Mouse (Mus musculus) cerebellum, adult 2 months (tissue): ENCODE measurements around the gene Slitrk3. TPM values are rescaled to one million over a fixed set of nuclear protein-coding genes. Genes with fewer than 3 reads are reported as not detected.
"Not testable (repeated sequence)": the region's sequence is repeated elsewhere in the genome, so short reads cannot be mapped to it uniquely, and the experiment has no call there.

Experiments
- DNase-seq, 2 experiments: peaks; one replicate each; pipeline ENCODE4 v3.0.0; 2021
- H3K27ac ChIP-seq: fragments of 200-500 bp; 2 replicates; pipeline ENCODE4 v1.5.1; 2012; ENCODE audit warnings: low read length, control low read depth, inconsistent platforms; ENCODE audit not compliant: insufficient read depth
- H3K27me3 ChIP-seq: fragments of 200-500 bp; 2 replicates; pipeline ENCODE4 v1.6.1; 2012; ENCODE audit warnings: inconsistent platforms, mild to moderate bottlenecking, low read length, moderate library complexity; ENCODE audit not compliant: control insufficient read depth, insufficient read depth
- H3K4me1 ChIP-seq: fragments of 200-500 bp; 2 replicates; pipeline ENCODE4 v1.6.1; 2011; ENCODE audit warnings: low read length; ENCODE audit not compliant: control insufficient read depth, insufficient read depth
- H3K4me3 ChIP-seq: fragments of 200-500 bp; replicated peaks from 2 replicates; pipeline ENCODE3; 2011; ENCODE audit warnings: mild to moderate bottlenecking, low read depth, low read length, control low read depth; ENCODE audit not compliant: insufficient read depth
- CTCF ChIP-seq: fragments of 200-500 bp; IDR thresholded peaks from 2 replicates; pipeline ENCODE4 v1.5.1; 2011; ENCODE audit warnings: low read depth, mild to moderate bottlenecking, control low read depth, low read length, moderate library complexity, borderline replicate concordance; ENCODE audit not compliant: insufficient read depth
- POLR2A ChIP-seq: fragments of 200-500 bp; IDR thresholded peaks from 2 replicates; pipeline ENCODE4 v1.6.1; 2011; ENCODE audit warnings: low read length, control low read depth, borderline replicate concordance; ENCODE audit not compliant: insufficient read depth
- WGBS: fragments of 180-500 bp; shearing (Covaris S2); methylation state at CpG from one replicate; pipeline ENCODE4 v1.1.7; 2018; 5-methylcytosine and 5-hydroxymethylcytosine counted together
- polyA plus RNA-seq: library from polyadenylated mRNA; depleted of rRNA; stranded (reverse); fragments of >200 nt; gene quantifications from 2 replicates; pipeline ENCODE4 v1.2.3, GENCODE M21; 2012; rRNA removed

Slitrk3 gene
- 9.3 and 10.0 TPM in 2 replicates for polyA plus RNA-seq

DNA sequence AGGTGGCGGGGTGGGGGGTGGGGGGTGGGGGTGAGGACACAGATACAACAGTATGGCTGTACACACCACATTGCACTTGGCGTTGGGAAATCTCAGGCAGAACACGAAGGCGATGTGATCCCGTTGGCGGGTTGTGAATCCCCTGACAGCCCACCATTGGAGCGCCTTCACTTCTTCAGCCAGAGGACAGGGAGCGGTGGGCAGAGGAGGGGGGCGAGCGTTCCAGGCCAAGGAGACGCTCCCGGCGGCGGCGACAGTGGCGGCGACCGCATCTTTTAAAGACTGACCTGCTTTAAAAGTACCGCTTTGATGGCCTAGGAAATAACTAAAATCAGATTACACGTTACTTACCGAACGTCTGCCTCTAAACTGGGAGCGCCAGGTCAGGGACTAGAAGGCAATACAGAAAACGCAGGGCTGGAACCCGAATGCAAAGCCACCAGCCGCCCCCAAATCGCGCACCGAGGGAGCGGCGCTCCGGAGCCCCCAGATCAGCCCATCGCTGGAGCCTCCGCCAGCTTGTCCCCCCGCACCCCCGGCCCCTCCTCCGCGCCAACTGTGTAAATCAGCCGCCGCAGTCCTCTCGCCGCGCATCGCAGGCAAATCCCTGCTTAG lies at the start of gene Slitrk3:
Gene Slitrk3, minus strand, starts transcription at position 607 of the 615 bp plus-strand sequence.
- DNase-seq: peak; percentile 45 to 66
- no peaks in the 10 kb centered on the region for H3K27me3 ChIP-seq
- H3K4me1 ChIP-seq: no peaks in the 10 kb centered on the region
- H3K27ac ChIP-seq: peak within 1 kb of the TSS; percentile 62; the same call in 1 of the 2 replicates
- WGBS: under 1% methylated on average over 44 of the region's 44 CpGs
- TF ChIP-seq POLR2A (no peak), CTCF (no peak)
- peak within 1 kb of the TSS; percentile 87 for H3K4me3 ChIP-seq

DNA sequence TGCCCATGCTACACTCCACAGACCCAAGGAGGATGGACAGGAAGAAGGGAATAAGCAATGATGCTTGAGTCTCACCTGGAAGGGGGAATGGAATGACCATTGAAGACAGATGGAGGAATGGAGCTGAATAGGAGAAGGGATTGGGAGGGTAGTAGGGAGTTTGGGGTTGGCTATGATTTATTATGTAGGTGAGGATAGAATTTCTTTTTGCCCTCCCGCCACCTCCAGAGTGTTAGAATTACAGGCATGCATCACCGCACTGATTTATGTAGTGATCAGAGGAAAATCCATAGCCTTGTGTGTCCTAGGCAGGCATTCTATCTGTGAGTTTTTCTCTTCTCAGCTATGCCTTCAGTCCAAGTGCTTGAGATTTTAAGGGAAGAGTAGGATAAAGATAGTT lies 36.8 kb upstream of the Slitrk3 start:
- not testable (repeated sequence) for H3K4me1 ChIP-seq, H3K4me3 ChIP-seq, H3K27me3 ChIP-seq, DNase-seq, H3K27ac ChIP-seq
- WGBS: 99% methylated on average over 2 of the region's 2 CpGs

DNA sequence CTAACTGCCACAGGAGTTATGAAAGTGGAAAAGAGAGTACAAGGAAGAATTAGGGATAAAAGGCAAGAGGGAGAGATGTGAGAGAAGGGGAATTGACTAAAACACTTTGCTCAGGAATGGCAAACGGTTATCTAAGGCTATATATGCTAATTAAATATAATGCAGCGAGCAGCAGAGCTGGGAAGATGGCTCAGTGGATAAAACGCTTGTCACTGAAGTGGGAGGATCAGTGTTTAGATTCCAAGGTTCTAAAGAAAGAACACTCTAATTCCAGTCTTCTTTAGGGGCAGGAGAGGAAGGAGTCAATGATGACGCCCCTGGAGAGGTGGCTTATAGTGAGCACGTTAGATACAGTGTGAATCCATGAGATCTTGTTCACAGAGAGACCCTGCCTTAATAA lies 27.0 kb upstream of the Slitrk3 start:
- H3K27ac ChIP-seq: no peak overlapping the region
- no peak for DNase-seq
- TF ChIP-seq CTCF (no peak), POLR2A (no peak)
- H3K4me3 ChIP-seq: no peak overlapping the region
- no peaks in the 10 kb centered on the region for H3K4me1 ChIP-seq
- no peaks in the 10 kb centered on the region for H3K27me3 ChIP-seq
- WGBS: 74% methylated on average over 5 of the region's 5 CpGs

DNA sequence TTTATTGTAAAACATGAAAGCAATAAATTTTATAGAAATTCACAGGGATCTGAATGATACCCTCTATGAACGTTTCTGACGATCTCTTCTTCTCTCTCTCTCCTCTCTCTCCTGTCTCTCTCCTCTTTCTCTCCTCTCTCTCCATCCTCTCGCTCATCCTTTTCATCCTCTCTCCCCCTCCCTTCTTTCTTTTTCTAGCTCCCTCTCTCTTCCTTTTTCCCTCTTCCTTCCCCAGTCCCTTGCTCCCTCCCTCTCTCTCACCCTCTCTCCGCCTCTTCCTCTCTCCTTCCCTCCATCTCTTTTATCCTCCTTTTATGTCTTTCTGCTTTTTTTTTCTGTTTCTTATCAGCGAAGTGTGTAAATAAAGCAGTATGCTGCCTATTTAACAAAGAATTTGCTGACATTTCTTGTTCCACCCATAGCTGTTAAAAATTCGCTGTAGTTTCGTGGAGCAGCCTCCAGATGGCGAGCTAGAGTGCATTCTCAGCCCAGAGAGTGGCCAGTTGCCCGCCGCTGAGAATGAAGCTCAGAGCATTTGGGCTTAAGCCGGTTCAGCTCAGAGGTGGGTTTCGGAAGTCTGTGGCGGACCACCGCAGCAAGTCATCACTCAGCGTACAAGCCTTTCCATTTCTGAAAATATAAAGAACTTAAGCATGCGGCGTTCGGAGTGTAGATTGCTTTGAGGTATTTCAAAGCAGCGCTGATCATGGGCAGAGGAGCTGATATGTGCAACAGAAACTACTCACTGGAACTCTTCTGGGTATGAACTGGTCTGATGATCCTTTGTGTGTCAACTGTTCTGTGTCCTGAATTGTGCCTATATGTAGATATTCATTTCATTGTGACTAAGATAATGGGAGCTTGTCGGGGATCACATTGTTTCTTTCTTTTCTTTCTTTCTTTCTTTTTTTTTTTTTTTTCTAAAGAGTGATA lies 8.5 kb upstream of the Slitrk3 start:
- Histone ChIP-seq H3K27ac (no peak overlapping the region), H3K4me1 (no peaks in the 10 kb centered on the region), H3K27me3 (no peaks in the 10 kb centered on the region), H3K4me3 (peak overlapping the region; percentile 44)
- peak; percentile 64 to 78 for DNase-seq
- TF ChIP-seq POLR2A (no peak), CTCF (peak; percentile 73)
- WGBS: 9% methylated on average over 20 of the region's 20 CpGs

DNA sequence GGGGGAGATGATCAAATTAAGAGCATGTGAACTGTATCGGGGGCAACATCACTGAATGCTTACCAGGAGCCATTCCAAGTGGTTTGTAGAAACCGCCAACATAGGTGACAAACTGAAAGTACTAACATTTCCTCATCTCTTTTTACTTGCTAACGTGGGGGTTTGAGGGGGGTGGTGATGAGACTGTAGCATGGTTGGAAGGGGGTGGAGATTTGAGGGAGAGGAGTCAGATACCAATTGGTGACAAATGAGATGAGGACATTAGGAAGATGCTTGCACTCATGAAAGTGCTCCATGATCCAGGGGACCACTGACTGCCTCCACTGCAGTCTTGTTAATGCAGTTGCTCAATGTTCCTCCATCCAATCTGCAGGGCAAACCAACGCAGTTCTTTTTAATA lies 587 bp upstream of the Slitrk3 start:
- DNase-seq: peak in 1 of 2 experiments; percentile 10
- 31% methylated on average over 4 of the region's 4 CpGs for WGBS

DNA sequence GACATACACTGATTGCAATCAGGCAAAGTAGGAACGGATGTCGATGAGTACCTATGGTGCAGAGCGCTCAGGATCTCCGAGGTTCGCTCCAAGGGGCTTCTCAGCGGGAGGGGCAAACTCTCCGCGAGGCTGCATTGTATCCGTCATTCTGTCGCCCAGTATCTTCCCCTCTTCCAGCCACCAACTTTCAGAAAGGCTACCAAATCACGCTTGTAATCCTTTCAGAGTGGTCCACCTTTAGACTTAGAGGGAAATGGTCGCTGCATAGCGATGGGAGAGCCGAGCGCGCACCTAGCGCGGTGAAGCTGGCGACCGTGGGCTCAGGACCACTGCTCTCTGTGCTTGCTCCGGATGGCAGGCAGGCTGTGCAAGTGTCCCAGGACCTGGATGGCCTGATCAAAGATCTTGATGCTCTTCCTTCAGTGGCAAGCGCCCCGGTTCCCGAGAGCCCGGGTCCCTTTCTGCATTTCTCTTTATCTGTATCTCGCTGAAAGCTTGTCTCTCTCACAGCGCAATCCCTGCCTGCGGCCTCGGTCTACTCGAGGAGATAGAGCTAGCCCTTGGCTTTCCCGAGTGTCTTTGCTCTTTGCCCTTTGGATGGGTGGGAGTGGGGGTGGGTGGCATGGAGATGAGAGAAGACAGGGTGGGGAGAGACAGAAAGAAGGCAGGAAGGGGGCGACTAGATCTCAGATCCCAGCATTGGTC lies 959 bp downstream of the Slitrk3 start:
- Histone ChIP-seq H3K4me3 (peak overlapping the region; percentile 87), H3K27me3 (no peaks in the 10 kb centered on the region), H3K4me1 (no peaks in the 10 kb centered on the region), H3K27ac (0 out of 2 replicates have a peak overlapping the region, but pooled peaks have one; percentile 52)
- TF ChIP-seq POLR2A (no peak), CTCF (no peak)
- WGBS: 2% methylated on average over 32 of the region's 32 CpGs
- DNase-seq: peak; percentile 45 to 61

More for the DNA sequence above, 587 bp upstream of the Slitrk3 start:
- no peaks in the 10 kb centered on the region for H3K27me3 ChIP-seq
- no peak overlapping the region for H3K27ac ChIP-seq
- H3K4me3 ChIP-seq: no peak overlapping the region
- no peaks in the 10 kb centered on the region for H3K4me1 ChIP-seq
- TF ChIP-seq CTCF (no peak), POLR2A (no peak)

DNA sequence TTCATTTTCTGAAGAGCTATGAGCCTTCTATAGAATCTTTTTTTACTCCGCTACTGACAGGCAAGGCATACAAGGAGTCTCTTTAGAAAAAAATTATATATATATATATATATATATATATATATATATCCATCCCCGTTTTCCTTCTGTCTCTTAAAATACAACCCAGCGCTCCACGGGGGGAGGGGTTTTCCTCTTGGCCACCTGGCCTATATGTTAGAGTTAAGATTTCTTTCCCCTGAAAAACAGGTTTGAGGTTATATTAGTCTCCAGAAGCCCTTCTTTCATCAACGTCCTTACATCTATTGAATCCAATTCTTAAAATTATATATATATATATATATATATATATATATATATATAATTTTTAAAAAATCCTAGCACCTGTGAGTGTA lies 1.6 kb downstream of the Slitrk3 start:
- H3K27me3 ChIP-seq: no peaks in the 10 kb centered on the region
- WGBS: 42% methylated on average over 5 of the region's 5 CpGs
- no peaks in the 10 kb centered on the region for H3K4me1 ChIP-seq
- DNase-seq: no peak
- H3K4me3 ChIP-seq: peak overlapping the region; percentile 87
- TF ChIP-seq POLR2A (no peak), CTCF (no peak)
- H3K27ac ChIP-seq: no peak overlapping the region
